Mouse (Mus musculus): ENCODE results near the gene Styk1. TPM values are rescaled to one million over a fixed set of nuclear protein-coding genes. Genes with fewer than 3 reads are reported as not detected.
"Not testable (repeated sequence)": the region's sequence is repeated elsewhere in the genome, so short reads cannot be mapped to it uniquely, and the experiment has no call there.

Styk1 gene
- polyA plus RNA-seq, 1 experiment = 3.5 TPM

DNA sequence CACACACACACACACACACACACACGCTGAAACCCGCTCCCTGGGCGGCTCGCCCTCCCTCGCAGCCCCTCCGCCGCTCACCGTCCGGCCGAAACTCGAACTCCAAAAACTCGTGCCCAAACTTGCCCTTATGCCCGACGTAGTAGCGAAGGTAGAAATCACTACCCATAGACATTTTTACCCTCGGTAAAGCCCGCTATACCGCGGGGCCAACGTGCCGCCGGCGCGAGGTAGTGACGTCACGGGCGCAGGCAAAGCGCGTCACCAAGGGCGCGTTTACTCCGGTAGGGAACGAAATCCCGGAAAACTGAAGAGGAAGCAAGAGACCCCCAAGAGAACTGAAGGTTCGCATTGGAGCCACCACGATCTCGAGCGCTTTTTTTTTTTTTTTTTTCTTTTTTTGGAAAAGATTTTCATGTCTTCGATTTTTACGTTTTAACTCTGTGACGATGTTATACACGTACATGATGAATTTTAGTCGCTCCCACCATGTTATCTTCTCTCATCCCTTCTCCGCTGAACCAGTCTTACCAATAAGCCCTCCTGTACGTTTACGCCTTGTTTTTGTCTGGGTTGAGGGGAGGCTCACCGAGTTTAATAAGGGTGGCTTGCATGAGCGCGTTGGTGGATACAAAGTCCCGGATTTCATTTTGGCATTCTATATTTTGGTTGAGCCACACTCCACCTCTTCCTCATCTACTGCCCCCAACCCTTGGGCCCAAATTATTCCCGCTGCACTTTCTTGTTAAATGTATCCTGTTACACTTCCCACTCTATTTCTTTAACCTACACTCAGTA lies 60.2 kb downstream of the Styk1 start, which contains the start of gene Magohb:
Gene Magohb, minus strand, starts transcription at position 254 of the 798 bp plus-strand sequence.
- no peak for DNase-seq (ENCODE audit: low read depth)

DNA sequence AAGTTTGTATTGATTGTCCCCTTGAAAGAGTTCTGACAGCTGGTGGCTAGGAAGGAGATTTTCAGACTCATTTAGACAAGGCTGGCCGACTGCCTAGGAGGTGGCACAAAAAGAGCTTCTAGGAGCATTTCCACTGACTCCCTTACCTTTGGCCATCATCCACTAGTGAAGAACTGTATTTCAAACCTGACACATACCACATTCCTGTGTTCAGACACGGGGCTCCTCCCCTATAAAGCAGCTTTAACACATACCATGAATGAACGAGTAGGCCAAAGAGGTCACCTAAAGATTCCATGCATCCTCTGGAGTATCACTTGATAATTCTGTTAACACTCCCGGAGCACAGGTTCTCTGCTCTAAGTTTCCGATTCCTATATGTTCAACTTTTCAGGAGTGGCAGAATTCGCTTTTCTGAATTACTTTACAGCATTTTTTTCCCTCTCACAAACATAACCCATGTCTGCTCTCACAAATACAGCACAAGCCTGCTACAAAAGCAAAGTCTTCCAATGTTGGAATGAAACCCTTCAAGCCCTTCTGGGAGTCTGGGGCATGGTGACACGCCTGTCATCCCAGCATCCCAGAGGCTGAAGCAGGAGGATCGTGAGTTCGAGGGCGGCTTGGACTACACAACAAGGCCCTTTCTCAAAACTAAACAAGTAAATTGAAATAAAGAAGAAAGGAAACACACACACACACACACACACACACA lies 61.0 kb downstream of the Styk1 start:
- DNase-seq (ENCODE audit: low read depth) = no peak

DNA sequence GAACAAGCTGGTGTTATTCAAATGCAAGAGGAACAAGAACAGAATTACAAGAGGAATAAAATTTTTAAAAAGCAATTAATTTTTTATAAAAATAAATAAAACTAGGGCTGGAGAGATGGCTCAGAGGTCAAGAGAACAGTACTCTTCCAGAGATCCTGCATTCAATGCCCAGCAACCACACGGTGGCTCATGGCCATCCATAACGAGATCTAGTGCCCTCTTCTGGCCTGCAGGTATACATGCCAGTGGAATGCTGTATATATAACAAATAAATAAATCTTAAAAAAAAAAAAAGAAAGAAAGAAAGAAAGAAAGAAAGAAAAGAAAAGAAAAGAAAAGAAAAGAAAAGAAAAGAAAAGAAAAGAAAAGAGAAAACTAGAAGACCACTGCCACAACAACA lies 63.0 kb downstream of the Styk1 start:
- no peak for DNase-seq (ENCODE audit: low read depth)

DNA sequence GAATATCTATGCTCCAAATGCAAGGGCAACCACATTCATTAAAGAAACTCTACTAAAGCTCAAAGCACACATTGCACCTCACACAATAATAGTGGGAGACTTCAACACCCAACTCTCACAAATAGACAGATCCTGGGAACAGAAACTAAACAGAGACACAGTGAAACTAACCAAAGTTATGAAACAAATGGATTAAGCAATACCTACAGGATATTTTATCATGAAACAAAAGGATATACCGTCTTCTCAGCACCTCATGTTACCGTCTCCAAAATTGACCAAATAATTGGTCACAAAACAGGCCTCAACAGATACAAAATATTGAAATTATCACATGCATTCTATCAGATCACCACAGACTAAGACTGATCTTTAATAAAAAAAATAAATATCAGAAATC lies 75.2 kb downstream of the Styk1 start:
- DNase-seq (ENCODE audit: low read depth) = not testable (repeated sequence)

DNA sequence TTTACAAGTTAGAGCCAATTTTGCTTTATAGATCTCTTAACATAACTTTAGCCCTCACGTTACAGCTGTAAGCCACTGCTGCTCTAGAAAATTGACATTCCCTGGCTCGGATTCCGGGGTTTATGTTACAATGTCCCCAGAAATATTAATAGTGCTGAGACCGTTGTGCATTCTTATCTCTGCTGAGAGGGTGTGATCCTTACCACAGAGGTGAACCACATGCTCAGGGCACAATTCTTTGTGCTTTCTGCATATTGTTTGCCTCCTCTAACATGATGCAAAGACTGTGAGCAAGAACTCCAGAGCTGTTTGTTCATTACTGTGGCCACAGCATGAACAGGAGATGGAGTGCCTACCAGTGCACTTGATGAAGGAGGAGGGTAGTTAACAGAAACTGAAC lies 76.7 kb downstream of the Styk1 start:
- DNase-seq (ENCODE audit: low read depth) = no peak

DNA sequence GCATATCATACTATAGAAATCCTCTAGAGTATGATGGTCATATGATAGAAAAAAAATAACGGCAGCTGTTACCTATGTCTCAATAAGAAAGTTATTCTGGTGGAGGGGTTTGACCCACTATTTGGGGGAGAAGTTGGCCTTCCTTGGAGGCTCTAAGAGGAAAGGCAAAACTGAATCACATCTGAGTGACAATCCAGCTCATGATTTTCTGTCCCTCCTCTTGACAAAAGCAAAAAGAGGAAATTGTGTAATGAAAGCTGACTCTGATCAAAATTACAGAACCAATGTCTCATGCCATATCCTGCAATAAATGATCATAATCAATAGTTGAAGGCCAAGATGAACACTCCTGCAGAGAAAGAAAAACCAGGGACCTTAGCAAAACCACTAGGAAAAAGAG lies 81.1 kb downstream of the Styk1 start:
- no peak for DNase-seq (ENCODE audit: low read depth)

DNA sequence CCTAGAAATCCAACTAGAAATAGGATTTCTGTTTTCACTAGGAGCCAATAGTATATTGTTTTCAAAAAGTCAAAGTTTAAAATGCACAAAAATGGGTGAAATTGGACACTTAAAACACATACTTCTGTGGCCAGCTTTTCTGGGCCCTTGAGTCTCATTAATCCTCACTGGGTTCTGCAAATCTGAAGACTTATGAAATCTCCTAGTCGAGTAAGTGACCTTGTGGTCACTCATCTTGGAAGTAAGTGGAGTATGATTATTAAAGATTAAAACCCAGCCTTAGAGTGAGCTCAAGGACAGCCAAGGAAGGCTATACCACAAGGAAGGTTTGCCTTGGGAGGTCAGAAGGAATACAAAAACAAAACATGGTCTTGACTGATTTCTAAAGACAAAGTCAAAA lies 83.1 kb downstream of the Styk1 start:
- no peak for DNase-seq (ENCODE audit: low read depth)

DNA sequence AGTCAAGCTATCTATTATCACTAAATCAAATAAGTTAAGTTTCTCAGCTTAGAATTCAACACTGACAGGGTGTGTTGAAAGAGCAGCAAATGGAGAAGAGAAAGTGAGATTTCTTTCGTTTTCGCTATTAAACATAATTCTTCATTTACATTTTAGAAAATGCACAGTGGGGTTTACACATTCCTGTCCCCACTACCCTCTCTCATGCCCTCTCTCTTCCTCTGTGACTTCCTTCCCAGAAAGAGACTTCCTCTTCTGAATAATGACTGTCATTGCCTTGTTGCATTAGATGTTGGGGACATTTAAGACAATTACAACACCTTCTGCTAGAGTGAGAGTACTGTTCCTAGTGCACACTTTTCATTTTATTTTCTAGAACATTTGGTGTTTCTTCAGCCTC lies 83.8 kb downstream of the Styk1 start:
- no peak for DNase-seq (ENCODE audit: low read depth)

DNA sequence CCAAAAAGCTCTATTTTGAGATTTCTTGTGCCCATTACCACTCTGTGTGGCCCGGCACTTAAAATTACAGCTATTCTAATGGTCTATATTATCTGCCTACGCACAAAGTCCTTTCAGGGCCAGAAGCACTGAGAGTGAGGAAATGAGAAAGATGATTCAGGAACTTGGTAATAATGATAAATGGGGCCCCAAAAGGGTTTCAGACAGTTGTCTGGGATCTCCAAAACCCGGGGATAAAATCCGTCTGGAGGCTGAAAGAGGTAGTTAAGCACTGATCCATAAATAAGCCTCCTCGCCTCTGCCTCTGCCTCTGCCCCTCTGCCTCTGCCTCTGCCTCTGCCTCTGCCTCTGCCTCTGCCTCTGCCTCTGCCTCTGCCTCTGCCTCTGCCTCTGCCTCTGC lies 89.2 kb downstream of the Styk1 start:
- DNase-seq (ENCODE audit: low read depth) = no peak

DNA sequence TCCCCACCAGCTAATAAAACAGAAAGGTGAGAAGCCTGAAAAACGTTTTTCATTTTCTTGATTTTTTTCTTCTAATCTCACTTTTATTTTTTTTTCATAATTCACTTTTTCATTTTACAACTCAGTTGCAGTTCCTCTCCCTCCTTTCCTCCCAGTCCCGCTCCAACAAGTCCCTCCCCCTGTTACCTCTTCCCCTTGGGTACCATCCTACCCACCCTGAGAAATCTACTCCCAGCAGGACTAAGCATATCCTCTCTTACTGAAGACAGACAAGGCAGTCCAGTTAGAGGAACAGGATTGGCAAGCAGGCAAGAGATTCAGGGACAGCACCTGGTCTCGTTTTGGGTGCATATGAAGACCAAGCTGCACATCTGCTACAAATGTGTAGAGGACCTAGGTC lies 90.6 kb downstream of the Styk1 start:
- DNase-seq (ENCODE audit: low read depth) = no peak

DNA sequence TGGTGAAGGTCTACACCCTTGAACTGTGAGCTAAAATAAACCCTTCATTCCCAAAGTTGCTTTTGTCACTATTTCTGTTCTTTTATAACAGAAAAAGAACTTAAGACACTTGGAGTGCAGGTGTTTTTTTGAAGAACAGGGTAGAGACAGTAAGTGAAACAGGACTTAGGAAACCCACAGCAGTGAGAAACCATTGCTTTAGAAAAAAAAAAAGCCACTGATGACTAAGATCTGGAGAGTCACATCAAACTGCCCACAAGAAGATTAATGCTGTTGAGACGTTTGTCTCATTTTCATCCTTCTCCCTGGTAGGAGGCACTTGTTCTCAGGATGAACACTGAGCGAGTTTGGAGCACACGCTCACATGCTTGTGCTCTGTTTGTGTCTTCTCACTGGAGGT lies 91.4 kb downstream of the Styk1 start:
- DNase-seq (ENCODE audit: low read depth) = no peak

Other genes starting within 250 kb of the Styk1 start
- 0.07 and 0.29 TPM in 2 replicates for gene Klra2, start 106.2 kb downstream of the Styk1 start, polyA plus RNA-seq (2012; rRNA removed)
- gene Magohb, start 60.4 kb downstream of the Styk1 start, polyA plus RNA-seq (2012; rRNA removed) = 2.2 and 2.4 TPM in 2 replicates
- gene Ybx3, start 34.9 kb upstream of the Styk1 start, polyA plus RNA-seq (2012; rRNA removed) = 60.2 and 86.4 TPM in 2 replicates
- not detected in 2 replicates for gene 5430401F13Rik, start 132.8 kb upstream of the Styk1 start, polyA plus RNA-seq (2012; rRNA removed)
- not detected in 2 replicates for gene Gm6619, start 132.8 kb upstream of the Styk1 start, polyA plus RNA-seq (2012; rRNA removed)

Data from gonadal fat pad, adult 2 months (tissue).